Mouse (Mus musculus): ENCODE data around the gene Pgap3.

DNA sequence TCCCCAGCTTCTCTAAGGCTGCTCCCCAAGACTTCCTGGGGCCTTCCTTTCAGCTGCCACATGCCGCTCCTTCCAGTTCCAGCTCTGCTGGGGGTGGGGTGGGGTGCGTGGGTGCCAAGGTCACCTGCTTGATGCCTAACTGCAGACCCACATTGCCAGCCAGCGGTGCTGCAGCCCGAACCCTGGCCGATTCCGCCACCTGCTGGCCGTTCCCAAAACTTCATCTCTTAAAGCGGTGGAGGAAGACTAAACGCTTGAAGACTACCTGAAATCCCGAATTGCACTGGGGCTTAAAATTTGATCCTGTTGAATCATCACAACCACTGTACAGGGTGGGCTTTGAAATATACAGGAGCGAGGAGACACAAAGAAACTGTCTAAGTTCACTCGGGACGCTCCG, 55.0 kb downstream of the Pgap3 start:
- TF ChIP-seq POLR2A (IDR thresholded peaks at IDR 0.05; ENCODE audit: borderline replicate concordance, low read depth, low read length): no peak
- TF ChIP-seq CTCF (IDR thresholded peaks at IDR 0.05; ENCODE audit: low read depth, low read length): peak; percentile 69

Measured in bone marrow macrophage, adult 2 months (primary cell).